Mouse (Mus musculus): ENCODE data around the gene C130074G19Rik.

The C130074G19Rik gene

DNA sequence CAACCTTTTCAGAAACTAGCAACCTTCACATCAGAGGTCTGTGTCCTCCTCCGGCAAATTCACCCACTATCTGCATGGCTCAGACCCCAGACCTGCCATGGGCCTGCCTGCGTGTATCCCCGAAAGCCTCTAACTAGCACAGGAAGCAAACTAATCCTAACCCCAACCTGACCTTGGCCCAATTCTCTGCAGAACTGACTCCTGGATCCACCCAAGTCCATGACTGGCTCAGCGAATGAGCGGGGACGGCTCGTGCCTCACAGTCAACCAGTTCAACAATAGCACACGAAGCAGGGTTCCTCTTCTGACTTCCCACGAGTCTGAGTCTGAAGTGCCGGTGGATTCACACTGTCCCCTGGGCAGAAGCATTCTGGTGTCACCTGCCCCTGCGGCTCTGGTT is 9.1 kb downstream of the C130074G19Rik start:
- no peak for DNase-seq (ENCODE audit: low spot score in 2 of 2)

DNA sequence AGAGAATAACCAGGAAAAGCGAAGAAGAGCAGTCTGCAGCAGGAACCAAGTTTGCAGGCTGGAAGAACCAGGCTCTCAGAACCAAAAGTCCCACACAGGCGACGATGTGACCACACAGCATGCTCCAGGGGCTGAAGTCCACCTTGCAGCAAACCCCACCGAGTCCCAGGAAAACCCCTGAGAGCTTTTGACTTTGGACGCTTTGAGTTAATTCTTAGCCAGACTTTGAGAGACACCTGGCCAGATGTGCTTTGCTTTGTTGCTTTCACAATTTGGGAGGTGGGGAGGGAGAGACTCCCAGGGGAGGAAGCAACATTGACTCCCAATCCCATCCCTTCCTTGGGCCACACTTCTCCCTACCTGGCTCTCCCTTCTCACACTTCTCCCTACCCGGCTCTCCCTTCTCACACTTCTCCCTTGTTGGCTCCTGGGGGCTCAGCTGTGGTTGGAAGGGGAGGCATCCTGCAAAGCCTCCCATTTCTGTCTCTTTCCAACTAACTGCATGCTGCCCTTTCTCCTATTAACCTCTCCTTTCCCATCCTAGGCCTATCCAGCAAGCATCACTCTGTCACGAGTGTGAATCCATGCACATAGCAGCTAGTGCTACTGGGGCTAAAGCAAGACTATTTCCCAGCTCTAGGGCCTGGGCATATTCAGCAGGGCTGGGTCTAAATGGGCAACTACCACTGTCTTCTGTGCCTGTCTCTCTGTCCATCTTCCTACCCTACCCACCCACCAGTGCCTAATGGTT is 10.8 kb downstream of the C130074G19Rik start:
- no peak for DNase-seq (ENCODE audit: low spot score in 2 of 2)

DNA sequence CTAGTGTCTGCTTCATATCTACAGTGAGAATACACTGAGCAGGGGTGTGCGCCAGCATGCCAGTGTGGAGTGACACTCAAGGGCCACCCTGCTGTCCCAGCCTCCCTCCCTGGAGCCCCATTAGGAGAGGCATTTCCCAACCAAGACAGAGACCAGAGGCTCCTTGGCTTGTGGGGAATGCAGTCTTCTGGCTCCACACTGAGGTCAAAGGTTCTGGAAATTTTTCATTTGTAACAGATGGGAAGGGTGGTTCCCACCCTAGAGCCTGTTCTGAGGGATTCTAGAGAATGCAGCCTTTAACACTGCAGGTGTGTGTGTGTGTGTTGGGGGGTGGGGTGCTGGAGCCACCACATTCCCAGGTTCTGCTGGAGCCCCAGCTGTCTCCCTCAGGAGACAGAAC is 11.5 kb downstream of the C130074G19Rik start:
- peak in 1 of 2 experiments; percentile 24 for DNase-seq (ENCODE audit: low spot score in 2 of 2)

DNA sequence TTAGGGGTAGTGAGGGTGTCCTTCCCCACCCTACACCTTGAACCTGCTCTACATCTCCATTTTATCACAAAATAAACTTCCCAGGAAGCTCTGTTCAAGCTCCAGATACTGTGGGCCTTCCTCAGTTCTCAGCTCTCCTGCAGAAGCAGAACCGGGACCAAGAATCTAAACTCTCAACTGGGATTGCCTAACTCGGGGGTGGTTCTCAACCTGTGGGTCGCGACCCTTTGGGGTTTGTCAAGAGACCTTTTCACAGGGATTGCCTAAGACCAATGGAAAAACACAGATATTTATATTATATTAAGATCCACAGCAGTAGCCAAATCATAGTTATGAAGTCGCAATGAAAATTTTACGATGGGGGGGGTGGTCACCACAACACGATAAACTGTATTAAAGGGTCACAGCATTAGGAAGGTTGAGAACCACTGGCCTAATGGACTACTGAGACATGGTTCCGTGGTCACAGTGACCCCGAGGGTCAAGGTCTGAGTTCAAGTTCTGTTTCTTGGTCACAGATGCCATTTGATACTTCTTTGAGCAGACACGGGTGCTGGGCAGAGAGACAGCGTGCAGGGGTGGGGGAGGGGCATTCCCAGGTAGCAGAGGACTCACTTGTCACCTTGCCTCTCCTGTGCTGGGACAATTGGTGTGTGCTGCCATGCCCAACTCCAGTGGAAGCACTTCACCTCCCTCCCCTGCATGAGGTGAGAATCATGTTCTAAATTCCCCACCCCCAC is 12.2 kb downstream of the C130074G19Rik start:
- no peak for DNase-seq (ENCODE audit: low spot score in 2 of 2)

DNA sequence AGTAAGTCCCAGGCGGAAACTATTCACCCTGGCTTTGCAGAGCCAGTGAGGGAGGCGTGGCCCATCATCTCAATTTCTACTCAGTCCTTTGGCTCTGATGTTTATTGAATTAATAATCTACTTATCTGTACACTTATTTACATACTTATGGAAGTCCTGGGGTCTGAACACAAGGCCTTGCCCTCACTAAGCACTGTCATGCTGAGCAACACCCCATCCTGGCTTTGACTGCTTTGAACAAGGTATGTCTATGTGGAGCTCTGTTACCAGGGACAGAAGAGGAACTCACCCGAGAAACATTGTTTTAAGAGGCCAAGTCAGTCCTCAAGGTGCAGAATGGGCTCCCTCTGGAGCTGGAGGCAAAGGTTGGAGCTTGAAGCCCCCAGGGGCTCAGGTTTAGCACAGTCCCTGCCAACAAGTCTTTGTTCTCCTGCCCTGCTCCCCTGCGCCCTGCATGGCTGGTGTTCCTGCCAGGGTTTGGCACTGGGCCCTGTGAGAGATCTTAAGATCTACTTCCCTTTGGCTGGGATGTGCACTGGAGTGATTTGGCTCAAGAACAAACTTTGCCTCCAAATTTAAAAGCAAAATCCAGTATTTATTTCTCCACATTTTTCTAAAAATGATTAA is 13.0 kb downstream of the C130074G19Rik start:
- peak in 1 of 2 experiments; percentile 27 for DNase-seq (ENCODE audit: low spot score in 2 of 2)

DNA sequence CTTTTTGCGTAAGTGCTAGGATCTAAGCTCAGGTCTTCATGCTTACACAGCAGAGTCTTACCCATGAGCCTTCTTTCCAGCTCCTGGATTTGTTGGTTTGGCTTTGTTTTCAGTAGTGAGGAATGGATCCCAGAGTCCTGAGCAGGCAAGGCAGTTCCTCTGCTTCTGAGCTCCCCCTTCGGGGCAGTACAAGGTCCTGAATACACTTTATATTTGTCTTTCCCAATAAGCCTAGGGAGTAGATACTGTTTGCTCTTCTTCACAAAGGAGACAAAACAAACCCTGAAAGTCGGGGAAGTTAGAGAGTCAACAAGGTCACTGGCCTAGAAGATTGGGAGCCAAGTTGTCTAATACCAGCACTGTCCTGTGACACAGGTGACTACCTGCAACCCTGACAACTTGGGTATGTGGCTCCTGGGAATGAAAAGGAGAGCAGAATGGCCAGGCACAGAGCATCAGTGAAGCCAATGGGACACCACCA is 15.3 kb downstream of the C130074G19Rik start:
- DNase-seq (ENCODE audit: low spot score in 2 of 2): no peak

DNA sequence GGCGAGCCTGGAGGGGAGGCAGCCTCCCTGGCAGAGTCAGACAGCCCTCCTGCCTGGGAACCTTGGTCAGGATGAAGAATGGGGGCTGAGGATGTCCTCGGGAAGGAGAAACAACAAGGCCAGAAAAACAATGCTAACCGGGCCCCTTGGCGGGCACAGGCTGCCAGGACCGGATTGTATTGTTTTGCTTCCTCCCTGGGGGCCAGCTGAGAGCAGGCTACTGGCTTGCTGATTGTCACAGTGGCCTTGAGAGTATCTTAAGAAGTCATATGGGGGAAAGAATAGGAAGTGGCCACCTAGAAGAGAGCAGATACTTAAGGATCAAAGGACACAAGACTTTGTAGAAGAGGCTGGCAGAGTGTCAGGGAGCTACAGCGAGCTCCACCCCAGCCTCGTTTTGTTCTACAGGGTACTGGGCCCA is 18.6 kb downstream of the C130074G19Rik start:
- DNase-seq (ENCODE audit: low spot score in 2 of 2): peak; percentile 69 to 87

DNA sequence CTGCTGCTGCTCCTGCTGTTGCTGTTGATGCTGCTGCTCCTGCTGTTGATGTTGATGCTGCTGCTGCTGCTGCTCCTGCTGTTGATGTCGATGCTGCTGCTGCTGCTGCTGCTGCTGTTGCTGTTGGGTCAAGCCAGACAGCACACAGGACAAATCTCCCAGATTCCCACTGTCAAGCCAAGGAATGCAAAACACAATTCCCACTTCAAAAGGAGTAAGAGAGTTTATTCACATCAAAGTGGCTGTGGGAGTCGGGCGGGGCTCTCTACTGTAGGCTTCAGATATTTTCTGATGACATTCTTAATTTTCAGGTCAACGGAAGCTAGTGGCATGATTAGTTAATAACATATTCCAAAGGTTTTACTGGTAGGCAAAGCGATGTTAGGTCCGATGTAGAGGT is 20.4 kb downstream of the C130074G19Rik start:
- DNase-seq (ENCODE audit: low spot score in 2 of 2): no peak

DNA sequence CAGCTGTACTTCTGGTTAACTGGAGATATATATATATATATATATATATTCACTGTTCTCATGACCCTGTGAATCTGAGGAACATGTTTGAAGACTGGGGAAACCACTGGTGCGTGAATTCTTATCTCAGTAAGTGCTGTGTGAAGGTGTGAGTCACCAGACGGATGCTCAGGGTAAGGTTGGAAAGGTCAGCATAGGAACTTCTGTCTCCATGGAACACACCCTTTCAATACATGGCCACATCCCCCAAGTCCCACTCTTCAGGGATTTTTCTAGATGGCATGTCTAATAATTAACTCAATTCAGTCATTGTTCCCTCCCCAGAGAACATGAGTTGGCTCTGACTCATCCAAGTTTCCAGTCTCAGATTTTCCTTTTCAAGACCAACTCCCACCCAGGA is 21.5 kb downstream of the C130074G19Rik start:
- no peak for DNase-seq (ENCODE audit: low spot score in 2 of 2)

DNA sequence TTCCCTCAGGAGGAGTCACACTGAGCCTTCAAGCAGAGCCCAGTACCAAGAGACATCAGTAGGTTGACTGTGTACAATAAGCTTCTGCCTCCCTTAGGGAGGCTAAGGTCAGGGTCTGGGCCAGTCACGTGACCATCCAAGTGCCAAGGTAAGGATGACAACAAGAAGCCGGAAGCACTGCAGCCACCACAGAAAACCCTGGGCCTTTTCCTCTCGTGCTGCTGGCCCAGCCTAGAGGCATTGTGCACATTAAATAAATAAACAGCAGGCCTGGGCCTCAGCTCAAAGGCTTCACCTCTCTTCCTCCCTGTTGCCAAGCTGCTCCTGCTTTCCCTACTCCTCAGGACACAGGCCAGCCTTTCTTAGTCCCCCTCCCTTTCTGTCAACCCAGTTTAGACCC is 22.7 kb downstream of the C130074G19Rik start:
- DNase-seq (ENCODE audit: low spot score in 2 of 2): peak; percentile 32 to 58

DNA sequence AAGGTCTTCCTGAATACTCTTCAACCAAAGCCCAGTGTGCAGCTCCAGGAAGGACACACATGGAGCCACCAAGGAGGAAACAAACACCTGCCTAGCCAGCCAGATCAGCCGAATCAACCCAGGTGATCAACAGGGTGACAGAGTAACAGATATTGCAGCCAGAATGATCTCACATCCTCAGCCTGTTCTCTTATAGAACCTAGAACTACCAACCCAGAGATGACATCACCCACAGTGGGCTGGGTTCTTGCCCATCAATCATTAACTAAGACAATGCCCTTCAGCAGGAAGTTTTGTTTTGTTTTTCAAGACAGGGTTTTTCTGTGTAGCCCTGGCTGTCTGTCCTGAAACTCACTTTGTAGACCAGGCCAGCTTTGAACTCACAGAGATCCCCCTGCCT is 24.8 kb downstream of the C130074G19Rik start:
- DNase-seq (ENCODE audit: low spot score in 2 of 2): no peak

DNA sequence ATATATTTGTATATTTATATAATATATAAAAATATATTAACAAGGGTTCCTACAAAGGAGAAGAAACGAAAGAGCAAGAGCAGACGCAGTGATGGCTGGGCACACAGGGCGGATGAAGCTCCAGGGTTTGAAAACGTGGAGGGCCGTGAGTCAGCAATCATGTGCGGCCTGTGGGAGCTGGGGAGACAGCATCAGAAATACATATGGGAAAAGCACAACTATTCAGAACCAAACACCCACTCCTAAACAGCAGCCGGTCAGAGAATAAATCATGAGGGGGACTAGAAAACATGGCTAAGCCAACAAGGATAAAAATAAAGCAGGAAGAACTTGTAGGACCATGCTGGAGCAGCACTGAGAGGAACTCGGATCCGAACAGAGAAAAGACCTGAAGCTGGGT is 25.8 kb downstream of the C130074G19Rik start:
- no peak for DNase-seq (ENCODE audit: low spot score in 2 of 2)

DNA sequence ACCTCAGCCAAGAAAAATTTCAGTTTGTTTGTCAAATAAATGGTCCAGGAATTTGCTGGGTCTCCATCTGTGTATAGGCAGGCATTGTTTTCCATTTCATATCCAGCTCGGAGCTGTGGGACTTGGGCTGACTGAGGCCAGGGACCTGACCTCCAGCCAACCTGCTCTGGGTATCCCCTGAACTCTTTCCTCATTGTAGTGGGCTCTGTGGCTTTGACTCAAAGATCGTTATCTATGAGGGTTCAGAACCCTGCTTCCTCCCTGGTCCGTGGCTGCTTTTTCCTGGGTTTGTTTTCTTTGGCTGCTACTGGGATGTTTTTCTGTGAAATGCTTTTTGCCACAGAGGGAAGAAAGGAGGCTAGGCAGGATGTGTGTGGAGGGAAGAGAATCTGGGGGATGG is 29.1 kb downstream of the C130074G19Rik start:
- peak; percentile 25 to 57 for DNase-seq (ENCODE audit: low spot score in 2 of 2)

DNA sequence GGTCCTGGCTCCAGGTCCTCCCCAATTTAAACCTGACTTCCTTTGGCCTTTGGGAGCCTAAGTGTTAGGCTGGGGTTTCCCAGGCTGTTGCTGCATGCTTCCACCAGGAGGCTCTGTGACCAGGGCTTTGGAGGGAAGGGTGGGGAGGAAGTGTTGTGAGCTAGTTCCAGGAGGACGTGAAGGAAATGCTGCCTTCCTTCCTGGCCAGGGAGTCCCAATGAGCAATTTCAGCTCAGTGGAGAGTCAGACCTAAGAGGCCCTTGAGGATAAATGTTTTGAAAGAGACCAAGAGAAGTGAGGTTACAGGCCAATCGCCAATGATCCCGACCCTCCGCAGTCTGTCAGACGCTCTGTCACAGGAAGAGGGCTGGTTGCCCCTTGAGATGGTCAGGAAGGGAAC is 29.7 kb downstream of the C130074G19Rik start:
- DNase-seq (ENCODE audit: low spot score in 2 of 2): peak; percentile 83 to 85

DNA sequence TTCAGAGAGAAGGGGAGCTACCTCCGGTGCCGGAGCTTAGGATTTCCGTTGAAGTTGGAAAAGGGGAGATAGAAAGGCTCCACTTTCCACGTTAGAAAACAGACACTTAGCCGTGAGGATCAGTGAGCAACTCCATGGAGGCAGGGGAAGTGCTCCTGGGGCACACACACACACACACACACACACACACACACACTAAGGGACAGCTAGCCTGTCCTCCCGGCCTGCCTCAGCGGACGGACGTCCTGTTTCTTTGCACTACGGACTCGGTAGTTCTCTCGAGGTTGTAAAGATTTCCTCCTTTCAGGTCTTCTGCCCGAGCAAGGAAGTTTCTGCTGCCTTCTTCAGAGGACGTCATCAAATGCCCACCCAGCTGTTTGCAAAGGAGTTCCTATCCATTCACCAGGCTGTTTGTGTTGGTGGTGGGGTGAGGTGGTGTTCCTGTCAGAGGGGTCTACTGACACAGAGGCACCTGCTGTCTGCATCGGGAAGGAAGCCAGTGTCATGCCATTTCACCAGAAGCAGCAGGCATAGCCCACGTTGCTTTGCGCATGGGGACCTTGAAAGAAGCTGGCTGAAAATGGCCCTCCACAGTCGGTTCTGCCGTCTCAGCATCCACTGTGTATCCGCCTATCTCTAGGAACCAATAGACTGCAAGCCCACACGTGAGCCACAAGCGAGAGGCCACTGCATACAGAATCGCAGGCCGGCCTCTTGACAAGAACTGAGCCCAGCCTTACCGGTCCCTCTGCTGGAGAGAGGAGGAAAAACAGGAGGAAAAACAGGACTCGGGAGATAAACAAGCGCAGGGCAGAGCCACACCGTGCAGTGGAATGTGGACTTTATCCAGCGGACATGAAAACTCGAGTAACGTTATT is 31.0 kb downstream of the C130074G19Rik start:
- DNase-seq (ENCODE audit: low spot score in 2 of 2): peak; percentile 92 to 93

DNA sequence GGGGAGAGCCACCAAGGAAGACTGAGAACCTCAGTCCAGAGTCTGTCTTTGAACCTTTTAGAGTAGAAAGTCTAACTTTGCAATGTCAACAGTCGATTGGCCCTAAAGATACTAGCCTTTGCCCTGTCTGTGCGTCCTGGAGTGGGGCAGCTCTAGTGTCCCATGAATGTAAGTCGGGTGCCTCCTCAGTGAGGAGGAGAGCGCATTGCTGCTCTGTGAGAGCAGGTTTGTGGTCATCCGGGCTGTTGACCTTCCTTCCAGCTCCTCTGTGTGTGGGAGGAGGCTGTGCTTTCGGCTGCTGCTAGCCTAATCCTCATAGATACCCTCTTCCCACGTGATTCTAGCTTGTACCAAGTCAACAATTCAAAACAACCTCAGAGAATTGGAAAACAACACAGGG is 31.9 kb downstream of the C130074G19Rik start:
- peak; percentile 25 to 38 for DNase-seq (ENCODE audit: low spot score in 2 of 2)

DNA sequence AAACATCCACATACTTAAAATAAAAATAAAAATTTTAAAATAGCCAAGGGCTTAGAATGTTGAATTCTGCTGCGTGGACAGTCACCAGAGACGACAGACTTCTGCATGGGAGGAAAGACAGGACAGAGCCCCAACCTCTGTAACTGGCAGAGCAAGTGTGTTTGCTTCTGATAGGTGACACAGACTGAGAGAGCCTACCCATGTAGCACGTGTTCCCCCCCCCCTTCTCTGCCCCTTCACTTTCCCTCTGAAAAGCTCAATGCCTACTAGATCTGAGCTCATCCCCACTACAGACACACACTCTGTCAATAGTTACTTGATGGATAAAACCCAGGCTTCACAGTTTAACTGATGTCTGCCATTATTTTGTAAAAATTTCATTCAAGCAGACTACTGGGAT is 36.0 kb downstream of the C130074G19Rik start:
- no peak for DNase-seq (ENCODE audit: low spot score in 2 of 2)

DNA sequence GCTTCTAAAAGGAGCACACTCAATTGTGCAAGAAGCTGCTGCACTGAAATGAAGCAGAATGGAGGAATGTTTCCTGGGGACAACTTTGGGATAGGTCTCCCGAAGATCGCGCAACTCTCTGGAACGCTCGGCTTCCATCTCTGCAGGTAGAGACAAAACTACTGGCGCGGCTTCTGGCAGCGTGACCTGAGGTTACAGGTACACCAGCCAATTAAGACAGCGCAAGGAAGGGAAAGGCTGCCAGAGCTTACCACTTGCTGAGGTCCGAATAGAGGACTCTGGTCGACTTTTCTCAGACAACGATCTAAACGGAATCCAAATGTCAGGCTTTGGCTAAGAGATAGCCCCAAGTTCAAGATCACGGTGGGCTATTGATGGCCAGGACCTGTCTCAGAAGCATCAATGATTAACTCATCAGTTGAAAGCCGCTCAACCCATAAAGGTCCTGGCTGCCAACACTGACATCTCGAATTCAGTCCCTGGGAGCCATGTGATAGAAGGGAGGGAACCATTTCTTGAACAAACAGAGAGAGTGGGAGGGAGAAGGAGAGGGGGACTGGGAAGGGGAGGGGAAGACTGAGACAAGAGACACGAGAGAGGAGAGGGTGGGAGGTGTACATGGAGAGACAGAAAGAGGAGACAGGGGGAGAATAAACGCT is 36.8 kb downstream of the C130074G19Rik start, which contains the start of gene Marc2:
Gene Marc2, minus strand, starts transcription at position 360 of the 659 bp plus-strand sequence.
- no peak for DNase-seq (ENCODE audit: low spot score in 2 of 2)

DNA sequence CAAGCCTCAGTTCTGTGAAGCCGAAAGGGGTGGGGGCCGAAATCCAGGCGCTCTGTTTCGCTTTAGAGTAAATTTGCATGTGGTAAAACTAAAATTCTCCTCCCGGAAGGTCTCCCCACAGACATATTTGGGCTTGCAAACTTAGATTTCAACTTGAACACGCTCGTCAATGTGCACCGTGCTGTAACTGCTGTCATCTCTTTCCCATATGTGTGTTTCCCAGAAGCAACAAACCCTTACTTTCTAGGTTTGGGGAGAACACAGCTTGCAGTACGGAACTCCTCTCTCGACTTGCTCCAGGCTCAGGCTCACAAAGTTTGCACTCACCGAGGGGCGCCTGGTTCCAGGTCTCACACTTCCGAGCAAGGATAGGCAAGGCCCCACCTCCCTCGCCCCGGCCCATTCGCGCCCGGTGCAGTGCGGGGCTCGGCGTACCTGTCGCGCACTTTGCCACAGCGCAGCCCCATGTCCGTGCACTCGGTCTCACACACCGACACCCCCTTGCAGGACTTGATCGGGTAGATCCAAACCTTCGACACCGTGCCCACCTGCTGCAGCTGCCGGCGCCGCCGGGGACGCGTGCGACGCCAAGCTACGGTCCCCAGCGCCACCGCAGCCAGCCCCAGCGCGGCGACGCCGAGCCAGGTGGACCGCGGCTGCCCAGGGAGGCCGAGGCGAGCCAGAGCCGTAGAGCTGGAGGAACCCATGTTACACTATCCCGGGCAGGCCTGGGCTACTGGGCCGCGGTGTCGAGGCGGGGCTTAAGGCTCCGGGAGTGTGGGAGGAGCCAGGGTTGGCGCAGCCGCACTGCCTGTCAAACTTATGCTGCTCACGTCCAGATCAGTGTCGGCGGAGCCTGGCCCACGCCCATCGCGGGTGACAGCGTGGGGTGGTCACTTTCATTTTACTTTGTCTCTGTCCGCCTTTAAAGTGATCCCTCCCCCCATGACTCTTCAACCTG is 37.6 kb downstream of the C130074G19Rik start:
- peak; percentile 91 to 93 for DNase-seq (ENCODE audit: low spot score in 2 of 2)

Data from heart, adult 9 months (tissue).